Mouse (Mus musculus) hindbrain, embryonic 11.5 days (tissue): ENCODE measurements at regions not wholly inside any gene's neighbourhood (a gene's known extent, or its start where the extent isn't known, plus 50 kb on each side); places are given as distances from the start of the nearest gene placed in this dataset.

ENCODE experiments used
- ATAC-seq: fragments of 200-750 bp; cut with Nextera tagmentation; 2 replicates; pipeline ENCODE4 v1.8.0; 2017; ENCODE audit warnings: mild to moderate bottlenecking, moderate TSS enrichment, moderate library complexity; ENCODE audit not compliant: low FRiP score
- DNase-seq: peaks from one replicate; pipeline ENCODE4 v3.0.0-alpha.2; 2015; ENCODE audit warnings: low spot score
- H3K27ac ChIP-seq: fragments of 300-500 bp; sonication (generic); 2 replicates; pipeline ENCODE4 v1.5.1; 2014; ENCODE audit warnings: mild to moderate bottlenecking, low read depth, low read length
- H3K27me3 ChIP-seq: fragments of 300-500 bp; sonication (generic); 2 replicates; pipeline ENCODE4 v1.6.1; 2014; ENCODE audit warnings: mild to moderate bottlenecking, low read length, moderate library complexity, mixed read lengths; ENCODE audit not compliant: control insufficient read depth, insufficient read depth
- H3K36me3 ChIP-seq: fragments of 300-500 bp; sonication (generic); 2 replicates; pipeline ENCODE4 v1.6.1; 2014; ENCODE audit warnings: mild to moderate bottlenecking, low read length, moderate library complexity, mixed read lengths; ENCODE audit not compliant: control insufficient read depth, insufficient read depth
- H3K4me1 ChIP-seq: fragments of 300-500 bp; sonication (generic); replicated peaks from 2 replicates; pipeline ENCODE4 v1.6.1; 2014; ENCODE audit warnings: low read length, mixed read lengths; ENCODE audit not compliant: control insufficient read depth, insufficient read depth
- H3K4me2 ChIP-seq: fragments of 300-500 bp; sonication (generic); replicated peaks from 2 replicates; pipeline ENCODE4 v1.6.1; 2014; ENCODE audit warnings: mild to moderate bottlenecking, low read depth, low read length
- H3K4me3 ChIP-seq: fragments of 300-500 bp; sonication (generic); 2 replicates; pipeline ENCODE4 v1.5.1; 2014; ENCODE audit warnings: low read depth, low read length
- H3K9ac ChIP-seq: fragments of 300-500 bp; sonication (generic); 2 replicates; pipeline ENCODE4 v1.6.1; 2014; ENCODE audit warnings: low read depth, low read length
- H3K9me3 ChIP-seq: fragments of 300-500 bp; sonication (generic); 2 replicates; pipeline ENCODE4 v1.6.1; 2016; ENCODE audit warnings: low read length; ENCODE audit not compliant: control insufficient read depth
- WGBS: fragments of 180-500 bp; shearing (Covaris S2); extraction: QIAGEN DNeasy Blood & Tissue Kit; methylation state at CpG from one replicate; pipeline ENCODE4 v1.1.7; 2014; 5-methylcytosine and 5-hydroxymethylcytosine counted together

GRCm38 (mm10) chr12:28380203-28380602, 172.0 kb downstream of the Dcdc2c start:
- no peak for ATAC-seq
- Histone ChIP-seq H3K4me3 (no peak overlapping the region), H3K27ac (no peak overlapping the region), H3K4me2 (no peak overlapping the region), H3K9me3 (no peaks in the 10 kb centered on the region), H3K4me1 (no peaks in the 10 kb centered on the region; the same call in 1 of the 2 replicates), H3K9ac (no peak overlapping the region), H3K27me3 (no peaks in the 10 kb centered on the region), H3K36me3 (no peaks in the 10 kb centered on the region)
- 47% methylated on average over 3 of the region's 3 CpGs for WGBS
- DNase-seq = no peak

GRCm38 (mm10) chr12:28377968-28378367, 174.2 kb downstream of the Dcdc2c start:
- H3K36me3 ChIP-seq = no peaks in the 10 kb centered on the region
- no peak overlapping the region for H3K4me3 ChIP-seq
- no peak overlapping the region for H3K9ac ChIP-seq
- 90% methylated on average over 3 of the region's 3 CpGs for WGBS
- ATAC-seq (no peak), DNase-seq (no peak)
- no peak overlapping the region for H3K4me2 ChIP-seq
- H3K27ac ChIP-seq = no peak overlapping the region
- H3K9me3 ChIP-seq = no peaks in the 10 kb centered on the region
- no peaks in the 10 kb centered on the region for H3K27me3 ChIP-seq
- no peaks in the 10 kb centered on the region; the same call in 1 of the 2 replicates for H3K4me1 ChIP-seq

GRCm38 (mm10) chr12:28377373-28377772, 174.8 kb downstream of the Dcdc2c start:
- Histone ChIP-seq H3K4me1 (no peaks in the 10 kb centered on the region; the same call in 1 of the 2 replicates), H3K4me2 (no peak overlapping the region), H3K9me3 (no peaks in the 10 kb centered on the region), H3K36me3 (no peaks in the 10 kb centered on the region), H3K27ac (no peak overlapping the region), H3K9ac (no peak overlapping the region), H3K4me3 (no peak overlapping the region), H3K27me3 (no peaks in the 10 kb centered on the region)
- 63% methylated on average over 4 of the region's 4 CpGs for WGBS
- ATAC-seq (peak; percentile 38; the same call in 1 of the 2 replicates), DNase-seq (no peak)

DNA sequence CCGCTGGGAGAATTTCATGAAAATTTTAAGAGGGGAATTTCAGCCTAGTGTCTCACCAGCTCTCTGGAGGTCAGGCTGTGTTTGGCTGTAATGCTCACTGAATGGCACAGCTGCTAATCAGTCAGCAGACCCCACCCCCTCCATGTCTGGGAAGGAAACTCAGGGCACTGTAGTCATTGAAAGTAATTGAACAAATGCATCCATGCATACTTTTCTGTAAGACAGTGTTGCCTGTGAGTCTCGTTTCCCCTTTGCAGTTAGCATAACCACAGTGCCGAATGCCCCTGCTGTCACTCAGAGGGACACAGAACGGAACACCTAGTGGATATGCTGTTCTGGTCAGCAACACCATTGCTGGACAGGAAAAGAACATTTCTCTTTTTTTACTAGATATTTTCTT, 175.4 kb downstream of the Dcdc2c start:
- Histone ChIP-seq H3K27me3 (no peaks in the 10 kb centered on the region), H3K27ac (no peak overlapping the region), H3K4me3 (no peak overlapping the region), H3K9ac (no peak overlapping the region), H3K36me3 (no peaks in the 10 kb centered on the region), H3K4me2 (no peak overlapping the region), H3K4me1 (no peaks in the 10 kb centered on the region; the same call in 1 of the 2 replicates), H3K9me3 (no peaks in the 10 kb centered on the region)
- WGBS = 41% methylated on average over 4 of the region's 4 CpGs
- ATAC-seq (peak; percentile 79), DNase-seq (peak; percentile 44)

GRCm38 (mm10) chr12:28365304-28365703, 186.9 kb downstream of the Dcdc2c start:
- Histone ChIP-seq H3K27me3 (no peaks in the 10 kb centered on the region), H3K4me3 (no peak overlapping the region), H3K4me1 (no peaks in the 10 kb centered on the region), H3K9me3 (no peaks in the 10 kb centered on the region), H3K36me3 (no peaks in the 10 kb centered on the region), H3K27ac (no peak overlapping the region), H3K4me2 (no peak overlapping the region), H3K9ac (no peak overlapping the region)
- 85% methylated on average over 2 of the region's 2 CpGs for WGBS
- ATAC-seq (no peak), DNase-seq (no peak)

- Histone ChIP-seq H3K4me3 (no peak overlapping the region), H3K9ac (no peak overlapping the region), H3K27me3 (no peaks in the 10 kb centered on the region), H3K27ac (no peak overlapping the region), H3K9me3 (no peaks in the 10 kb centered on the region), H3K4me1 (no peaks in the 10 kb centered on the region), H3K36me3 (no peaks in the 10 kb centered on the region), H3K4me2 (no peak overlapping the region)
- 39% methylated on average over 7 of the region's 7 CpGs for WGBS
- DNase-seq (no peak), ATAC-seq (no peak)
Measured at GRCm38 (mm10) chr12:28358737-28359333, 193.4 kb downstream of the Dcdc2c start.

DNA sequence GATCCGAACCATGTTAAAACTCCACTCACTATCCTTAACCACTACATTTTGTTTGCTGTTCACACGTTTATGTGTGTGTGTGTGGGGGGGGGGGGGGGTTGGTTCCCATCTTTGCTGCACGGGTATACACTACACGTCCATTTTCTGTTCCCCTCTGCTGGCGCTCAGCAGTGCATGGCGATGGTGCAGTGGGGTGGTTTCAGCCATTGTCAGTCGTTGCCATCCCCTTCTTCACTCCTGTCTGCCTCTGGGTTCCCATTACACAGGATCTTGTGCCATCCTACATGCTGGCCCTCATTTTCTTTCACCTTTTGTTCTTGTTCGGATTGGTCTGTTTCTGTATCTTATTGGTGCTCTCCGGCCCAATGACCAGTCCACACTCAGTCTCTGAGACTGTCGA, 194.4 kb downstream of the Dcdc2c start:
- H3K4me3 ChIP-seq = no peak overlapping the region
- no peak overlapping the region for H3K27ac ChIP-seq
- no peaks in the 10 kb centered on the region for H3K9me3 ChIP-seq
- WGBS = 92% methylated on average over 10 of the region's 10 CpGs
- H3K9ac ChIP-seq = no peak overlapping the region
- H3K4me2 ChIP-seq = no peak overlapping the region
- DNase-seq = no peak
- no peak for ATAC-seq
- no peaks in the 10 kb centered on the region for H3K27me3 ChIP-seq
- no peaks in the 10 kb centered on the region for H3K36me3 ChIP-seq
- H3K4me1 ChIP-seq = no peaks in the 10 kb centered on the region

GRCm38 (mm10) chr12:28353140-28353539, 199.1 kb downstream of the Dcdc2c start:
- H3K27me3 ChIP-seq = no peaks in the 10 kb centered on the region
- H3K9me3 ChIP-seq = no peaks in the 10 kb centered on the region
- H3K4me3 ChIP-seq = no peak overlapping the region
- ATAC-seq = no peak
- H3K4me2 ChIP-seq = no peak overlapping the region
- no peak overlapping the region for H3K27ac ChIP-seq
- no peak overlapping the region for H3K9ac ChIP-seq
- WGBS = 53% methylated on average over 3 of the region's 3 CpGs
- no peaks in the 10 kb centered on the region for H3K36me3 ChIP-seq
- H3K4me1 ChIP-seq = no peaks in the 10 kb centered on the region
- no peak for DNase-seq

GRCm38 (mm10) chr12:28352571-28352970, 199.6 kb downstream of the Dcdc2c start:
- DNase-seq = no peak
- Histone ChIP-seq H3K4me1 (no peaks in the 10 kb centered on the region), H3K27me3 (no peaks in the 10 kb centered on the region), H3K27ac (no peak overlapping the region), H3K36me3 (no peaks in the 10 kb centered on the region), H3K4me2 (no peak overlapping the region), H3K9ac (no peak overlapping the region), H3K4me3 (no peak overlapping the region), H3K9me3 (no peaks in the 10 kb centered on the region)
- WGBS = 86% methylated on average over 3 of the region's 3 CpGs
- ATAC-seq = no peak
